Mouse (Mus musculus) kidney, embryonic 15.5 days (tissue): ENCODE data around the gene Mcm10. TPM values are rescaled to one million over a fixed set of nuclear protein-coding genes. Genes with fewer than 3 reads are reported as not detected.

Experiments
- ATAC-seq: fragments of 200-750 bp; cut with Nextera tagmentation; replicated peaks from 2 replicates; pipeline ENCODE4 v1.8.0; 2017; ENCODE audit warnings: moderate TSS enrichment; ENCODE audit not compliant: low FRiP score
- H3K27ac ChIP-seq: fragments of 300-500 bp; sonication (generic); 2 replicates; pipeline ENCODE4 v1.5.1; 2015; ENCODE audit warnings: mild to moderate bottlenecking, inconsistent platforms
- H3K27me3 ChIP-seq: fragments of 300-500 bp; sonication (generic); 2 replicates; pipeline ENCODE4 v1.6.1; 2015; ENCODE audit warnings: inconsistent platforms
- H3K36me3 ChIP-seq: fragments of 300-500 bp; sonication (generic); 2 replicates; pipeline ENCODE4 v1.6.1; 2015; ENCODE audit warnings: inconsistent platforms
- H3K4me1 ChIP-seq: fragments of 300-500 bp; sonication (generic); 2 replicates; pipeline ENCODE4 v1.6.1; 2015; ENCODE audit warnings: inconsistent platforms
- H3K4me2 ChIP-seq: fragments of 300-500 bp; sonication (generic); 2 replicates; pipeline ENCODE4 v1.6.1; 2015; ENCODE audit warnings: moderate library complexity, mild to moderate bottlenecking, inconsistent platforms
- H3K4me3 ChIP-seq: fragments of 300-500 bp; sonication (generic); replicated peaks from 2 replicates; pipeline ENCODE4 v1.5.1; 2015; ENCODE audit warnings: mild to moderate bottlenecking, inconsistent platforms
- H3K9ac ChIP-seq: fragments of 300-500 bp; sonication (generic); 2 replicates; pipeline ENCODE4 v1.6.1; 2015; ENCODE audit warnings: mild to moderate bottlenecking, inconsistent platforms
- H3K9me3 ChIP-seq: fragments of 300-500 bp; sonication (generic); replicated peaks from 2 replicates; pipeline ENCODE4 v1.6.1; 2016; ENCODE audit warnings: inconsistent platforms
- WGBS: fragments of 180-500 bp; shearing (Covaris S2); methylation state at CpG from one replicate; pipeline ENCODE4 v1.1.7; 2015; ENCODE audit warnings: mixed read lengths; 5-methylcytosine and 5-hydroxymethylcytosine counted together
- polyA plus RNA-seq: library from polyadenylated mRNA; unstranded; fragments of >200 nt; fragmentation: Nextera tagmentation; extraction: Ambion mirVana; gene quantifications from 2 replicates; pipeline ENCODE4 v1.2.1, GENCODE M21; 2015

The Mcm10 gene
- polyA plus RNA-seq, 1 experiment from 2014 or later, result 35.1 TPM

DNA sequence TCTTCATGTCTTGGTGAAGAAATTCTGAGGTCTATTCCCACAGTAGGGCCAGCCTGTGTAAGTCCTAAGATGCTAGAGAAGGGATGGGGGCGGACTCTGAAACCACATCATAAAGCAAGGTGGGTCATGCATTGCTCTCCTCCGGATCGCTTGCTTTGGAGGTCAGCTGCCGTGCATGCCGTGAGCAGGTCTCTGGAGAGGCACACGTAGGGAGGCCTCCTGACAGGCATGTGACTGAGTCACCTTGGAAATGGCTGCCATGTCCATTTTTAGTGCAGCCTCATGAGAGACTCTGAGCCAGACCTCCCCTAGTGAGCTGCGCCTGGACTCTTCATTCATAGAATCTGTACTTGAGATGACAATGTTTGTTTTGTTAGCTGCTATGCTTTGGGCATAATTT lies 15.5 kb upstream of the Mcm10 start:
- no peak for ATAC-seq
- WGBS, result 65% methylated on average over 7 of the region's 7 CpGs

GRCm38 (mm10) chr2:5027057-5027456 lies 14.5 kb upstream of the Mcm10 start:
- no peak overlapping the region for H3K27ac ChIP-seq
- H3K4me2 ChIP-seq, result no peak overlapping the region
- H3K36me3 ChIP-seq, result peaks cover 3% of the 10 kb centered on the region; the same call in 1 of the 2 replicates
- no peak overlapping the region for H3K9ac ChIP-seq
- H3K4me1 ChIP-seq, result no peaks in the 10 kb centered on the region
- H3K4me3 ChIP-seq, result no peak overlapping the region
- no peaks in the 10 kb centered on the region for H3K9me3 ChIP-seq
- ATAC-seq, result no peak
- 81% methylated on average over 6 of the region's 6 CpGs for WGBS
- H3K27me3 ChIP-seq, result no peaks in the 10 kb centered on the region

More for the DNA sequence above, 15.5 kb upstream of the Mcm10 start:
- Histone ChIP-seq H3K36me3 (peaks cover 3% of the 10 kb centered on the region; the same call in 1 of the 2 replicates), H3K9ac (no peak overlapping the region), H3K27ac (no peak overlapping the region), H3K4me1 (no peaks in the 10 kb centered on the region), H3K27me3 (no peaks in the 10 kb centered on the region), H3K9me3 (no peaks in the 10 kb centered on the region), H3K4me2 (no peak overlapping the region), H3K4me3 (no peak overlapping the region)

DNA sequence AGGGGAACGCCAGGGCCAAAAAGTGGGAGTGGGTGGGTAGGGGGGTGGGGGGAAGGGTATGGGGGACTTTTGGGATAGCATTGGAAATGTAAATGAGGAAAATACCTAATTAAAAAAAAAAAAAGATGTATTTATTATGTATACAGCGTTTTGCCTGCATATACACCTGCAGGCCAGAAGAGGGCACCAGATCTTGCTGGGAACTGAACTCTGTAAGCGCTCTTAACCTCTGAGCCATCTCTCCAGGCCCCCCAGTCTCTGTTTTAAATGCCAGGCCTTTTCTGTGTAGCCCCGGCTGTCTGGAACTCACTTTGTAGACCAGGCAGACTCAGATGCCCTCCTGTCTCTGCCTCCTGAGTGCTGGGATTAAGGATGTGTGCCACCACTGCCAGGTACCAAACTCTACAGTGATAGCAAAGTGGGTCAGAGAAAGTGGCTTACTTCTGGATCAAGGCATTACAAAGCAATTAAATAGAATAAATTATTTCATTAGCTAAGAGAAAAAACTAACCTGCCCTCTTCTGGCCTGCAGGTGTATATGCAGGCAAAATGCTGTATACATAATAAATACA lies 12.7 kb upstream of the Mcm10 start:
- Histone ChIP-seq H3K36me3 (peaks cover 3% of the 10 kb centered on the region; the same call in 1 of the 2 replicates), H3K4me3 (no peak overlapping the region), H3K27ac (no peak overlapping the region), H3K4me1 (no peaks in the 10 kb centered on the region), H3K9me3 (no peaks in the 10 kb centered on the region), H3K9ac (no peak overlapping the region), H3K4me2 (no peak overlapping the region), H3K27me3 (no peaks in the 10 kb centered on the region)
- ATAC-seq, result no peak
- 69% methylated on average over 4 of the region's 4 CpGs for WGBS

DNA sequence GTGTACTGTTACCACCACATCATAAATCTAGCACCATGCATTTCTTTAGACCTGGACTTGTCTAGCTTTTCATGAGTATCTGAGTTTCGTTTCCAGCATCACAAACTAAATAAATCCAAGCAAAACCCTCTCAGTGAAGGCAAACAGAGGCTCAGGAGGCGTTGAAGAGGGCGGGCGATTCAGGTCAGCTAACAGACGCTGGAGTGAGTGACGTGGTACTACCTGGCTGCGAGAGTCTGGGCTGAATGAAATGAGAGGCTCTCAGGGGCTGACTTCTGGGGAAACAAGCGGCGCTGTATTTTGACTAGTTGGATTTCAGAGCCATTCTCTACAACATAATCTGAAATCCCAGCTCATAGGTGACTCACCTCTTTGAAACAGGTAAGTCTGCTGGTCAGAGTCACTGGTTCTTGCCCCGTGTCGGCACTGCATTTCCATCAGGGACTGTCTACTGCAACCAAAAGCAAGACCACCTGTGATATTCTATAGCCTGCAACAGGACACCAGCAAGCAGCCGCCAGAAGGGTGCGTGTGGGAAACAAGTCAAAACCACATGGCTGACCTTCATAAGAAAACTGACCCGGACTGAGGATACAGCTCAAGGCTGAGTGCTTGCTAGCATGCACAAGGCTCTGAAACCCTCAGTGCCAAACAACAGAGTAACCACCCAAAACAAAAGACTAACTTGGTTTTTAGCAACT lies 11.3 kb upstream of the Mcm10 start:
- 75% methylated on average over 14 of the region's 14 CpGs for WGBS
- Histone ChIP-seq H3K9ac (no peak overlapping the region), H3K27ac (no peak overlapping the region), H3K9me3 (no peaks in the 10 kb centered on the region), H3K4me3 (no peak overlapping the region), H3K4me1 (no peaks in the 10 kb centered on the region), H3K27me3 (no peaks in the 10 kb centered on the region), H3K36me3 (peaks cover 3% of the 10 kb centered on the region; the same call in 1 of the 2 replicates), H3K4me2 (no peak overlapping the region)
- ATAC-seq, result no peak

GRCm38 (mm10) chr2:5023275-5023674 lies 10.7 kb upstream of the Mcm10 start:
- Histone ChIP-seq H3K9ac (no peak overlapping the region), H3K4me3 (no peak overlapping the region), H3K27ac (no peak overlapping the region), H3K36me3 (peaks cover 3% of the 10 kb centered on the region; the same call in 1 of the 2 replicates), H3K4me1 (no peaks in the 10 kb centered on the region), H3K4me2 (no peak overlapping the region), H3K9me3 (no peaks in the 10 kb centered on the region), H3K27me3 (no peaks in the 10 kb centered on the region)
- no peak for ATAC-seq
- WGBS, result 74% methylated on average over 2 of the region's 2 CpGs

DNA sequence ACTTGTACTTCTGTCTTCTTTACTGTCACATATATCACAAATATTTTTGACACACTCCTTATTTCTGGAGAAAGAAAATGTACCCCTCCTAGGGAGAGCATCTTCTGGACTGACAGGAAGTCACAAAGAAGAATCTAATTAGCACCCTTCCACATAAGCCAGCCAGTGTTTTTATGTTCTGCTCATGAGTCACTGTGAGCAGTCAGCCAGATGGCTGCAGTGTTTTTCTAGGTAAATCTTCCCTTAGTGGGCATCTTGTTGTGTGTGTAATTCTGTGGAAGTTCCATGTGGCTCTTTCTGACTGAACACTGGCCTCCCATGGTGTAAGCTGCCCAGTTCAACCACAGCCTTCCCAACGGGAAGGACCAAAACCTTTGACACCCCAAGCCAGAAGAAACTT lies 7.1 kb upstream of the Mcm10 start:
- Histone ChIP-seq H3K27ac (no peak overlapping the region), H3K9me3 (no peaks in the 10 kb centered on the region), H3K4me1 (no peaks in the 10 kb centered on the region), H3K4me3 (no peak overlapping the region), H3K36me3 (no peaks in the 10 kb centered on the region), H3K4me2 (no peak overlapping the region), H3K9ac (no peak overlapping the region), H3K27me3 (no peaks in the 10 kb centered on the region)
- WGBS, result 63% methylated on average over 1 of the region's 1 CpGs
- no peak for ATAC-seq

DNA sequence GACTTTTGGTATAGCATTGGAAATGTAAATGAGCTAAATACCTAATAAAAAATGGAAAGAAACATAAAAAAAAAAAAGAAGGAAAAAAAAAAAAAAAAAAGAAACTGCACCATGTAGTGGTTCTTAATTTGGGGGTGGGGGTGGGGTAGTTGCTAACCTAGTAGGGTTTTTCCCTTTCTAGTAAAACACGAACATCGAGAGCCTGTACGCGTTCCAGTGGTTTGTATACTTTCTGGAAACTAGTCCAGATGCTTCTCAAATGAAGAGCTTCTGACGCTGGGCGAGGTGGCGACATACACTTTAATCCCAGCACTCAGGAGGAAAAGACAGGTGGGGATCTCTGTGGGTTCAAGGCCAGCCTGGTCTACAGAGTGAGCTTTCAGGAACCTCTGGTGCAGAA lies 4.3 kb upstream of the Mcm10 start:
- Histone ChIP-seq H3K27me3 (no peaks in the 10 kb centered on the region), H3K27ac (no peak overlapping the region), H3K36me3 (no peaks in the 10 kb centered on the region), H3K4me1 (peaks cover 5% of the 10 kb centered on the region), H3K4me3 (no peak overlapping the region), H3K9me3 (no peaks in the 10 kb centered on the region), H3K9ac (no peak overlapping the region), H3K4me2 (no peak overlapping the region)
- ATAC-seq, result no peak
- 92% methylated on average over 7 of the region's 7 CpGs for WGBS

- Histone ChIP-seq H3K4me3 (no peak overlapping the region), H3K4me2 (no peak overlapping the region), H3K36me3 (0 out of 2 replicates have a peak, but pooled peaks cover under 1% of the 10 kb centered on the region), H3K27ac (no peak overlapping the region), H3K9me3 (no peaks in the 10 kb centered on the region), H3K27me3 (no peaks in the 10 kb centered on the region), H3K9ac (no peak overlapping the region), H3K4me1 (peaks cover 14% of the 10 kb centered on the region)
- 95% methylated on average over 6 of the region's 6 CpGs for WGBS
- no peak for ATAC-seq
Observed at GRCm38 (mm10) chr2:5015527-5015926, 2.9 kb upstream of the Mcm10 start.

DNA sequence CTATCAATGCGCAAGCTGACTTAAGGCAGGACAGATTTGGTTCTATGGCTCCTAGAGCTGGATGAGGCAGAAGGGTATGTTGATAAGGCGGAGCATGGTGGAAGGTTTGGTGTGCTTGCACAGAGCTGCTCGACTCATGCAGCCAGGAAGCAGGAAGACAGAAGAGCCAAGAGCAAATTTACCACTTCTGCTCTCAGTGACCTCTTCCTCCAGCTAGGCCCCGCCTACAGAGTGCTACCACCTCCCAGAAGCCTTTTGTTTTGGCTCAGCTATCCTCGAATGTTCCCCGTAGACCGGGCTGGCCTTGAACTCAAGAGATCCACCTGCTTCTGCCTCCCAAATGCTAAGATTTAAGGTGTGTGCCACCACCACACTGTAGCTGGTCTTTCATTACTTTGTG lies 2.0 kb upstream of the Mcm10 start:
- ATAC-seq, result no peak

GRCm38 (mm10) chr2:5011898-5012490 lies 597 bp downstream of the Mcm10 start:
- no peak for ATAC-seq
- no peak overlapping the region; the same call in 1 of the 2 replicates for H3K27ac ChIP-seq

More for the DNA sequence above, 2.0 kb upstream of the Mcm10 start:
- no peaks in the 10 kb centered on the region for H3K9me3 ChIP-seq
- H3K9ac ChIP-seq, result no peak overlapping the region
- WGBS, result 79% methylated on average over 7 of the region's 7 CpGs
- no peak overlapping the region for H3K27ac ChIP-seq
- peaks cover 14% of the 10 kb centered on the region for H3K4me1 ChIP-seq
- H3K27me3 ChIP-seq, result no peaks in the 10 kb centered on the region
- no peak overlapping the region for H3K4me2 ChIP-seq
- 0 out of 2 replicates have a peak, but pooled peaks cover 2% of the 10 kb centered on the region for H3K36me3 ChIP-seq
- no peak overlapping the region for H3K4me3 ChIP-seq

GRCm38 (mm10) chr2:5007107-5007506 lies 5.5 kb downstream of the Mcm10 start:
- 95% methylated on average over 4 of the region's 4 CpGs for WGBS
- H3K9ac ChIP-seq, result no peak overlapping the region
- peaks cover 68% of the 10 kb centered on the region for H3K36me3 ChIP-seq
- H3K27ac ChIP-seq, result no peak overlapping the region
- no peaks in the 10 kb centered on the region for H3K9me3 ChIP-seq
- H3K4me3 ChIP-seq, result no peak overlapping the region
- peaks cover 11% of the 10 kb centered on the region for H3K4me1 ChIP-seq
- ATAC-seq, result no peak
- H3K4me2 ChIP-seq, result no peak overlapping the region
- no peaks in the 10 kb centered on the region for H3K27me3 ChIP-seq

More at GRCm38 (mm10) chr2:5011898-5012490, 597 bp downstream of the Mcm10 start:
- H3K36me3 ChIP-seq, result peaks cover 24% of the 10 kb centered on the region
- peak overlapping the region; percentile 91 for H3K4me3 ChIP-seq
- no peaks in the 10 kb centered on the region for H3K9me3 ChIP-seq
- WGBS, result 11% methylated on average over 8 of the region's 8 CpGs
- peaks cover 14% of the 10 kb centered on the region for H3K4me1 ChIP-seq
- peak overlapping the region; percentile 65 for H3K4me2 ChIP-seq
- H3K9ac ChIP-seq, result peak overlapping the region; percentile 61
- H3K27me3 ChIP-seq, result no peaks in the 10 kb centered on the region

DNA sequence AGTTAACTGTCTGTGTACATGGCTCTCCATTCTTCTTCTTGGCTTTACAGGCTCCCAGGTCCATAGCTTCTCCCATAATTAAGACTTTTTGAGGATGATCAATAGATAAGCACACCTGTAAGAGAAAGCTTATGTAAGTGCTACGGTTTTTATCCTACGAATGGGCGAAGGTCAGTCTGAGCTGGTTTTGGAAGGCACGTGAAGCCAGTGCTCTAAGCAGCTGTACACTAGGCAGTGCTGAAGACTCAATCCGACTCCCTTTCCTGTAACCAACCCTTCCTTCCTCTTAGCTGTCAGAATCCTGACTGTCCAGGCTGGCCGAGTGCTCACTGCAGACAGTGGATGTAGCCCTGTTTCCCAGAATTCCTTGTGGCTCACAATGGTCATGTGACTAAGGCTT lies 11.3 kb downstream of the Mcm10 start:
- Histone ChIP-seq H3K9me3 (no peaks in the 10 kb centered on the region), H3K27ac (no peak overlapping the region), H3K4me2 (no peak overlapping the region), H3K36me3 (peaks cover 94% of the 10 kb centered on the region), H3K4me1 (no peaks in the 10 kb centered on the region), H3K9ac (no peak overlapping the region), H3K4me3 (no peak overlapping the region), H3K27me3 (no peaks in the 10 kb centered on the region)
- 92% methylated on average over 6 of the region's 6 CpGs for WGBS
- no peak for ATAC-seq
